Mouse (Mus musculus) Patski (cell line): ENCODE measurements around the gene Tma16. TPM values are rescaled to one million over a fixed set of nuclear protein-coding genes. Genes with fewer than 3 reads are reported as not detected.

ENCODE experiments used
- ATAC-seq: fragments of 100-300 bp; one replicate; pipeline ENCODE4 v1.8.0; 2021
- CTCF ChIA-PET: fragments of 350-600 bp; sonication (Branson Sonifier 250); formaldehyde crosslinking; loops from one replicate; lab custom pipeline; 2022; ENCODE audit warnings: inconsistent platforms; lab: Charles Lee
- POLR2A ChIA-PET: fragments of 350-600 bp; sonication (Branson Sonifier 250); formaldehyde crosslinking; loops from one replicate; lab custom pipeline; 2022; ENCODE audit warnings: antibody characterized with exemption, inconsistent platforms; lab: Charles Lee
- DNase-seq: peaks from one replicate; pipeline ENCODE4 v3.0.0-alpha.2; 2011; ENCODE audit warnings: low read depth, low spot score
- H3K27me3 ChIP-seq: fragments of 371-371 bp; one replicate; pipeline ENCODE4 v1.5.1; 2021
- CTCF ChIP-seq: fragments of 100-300 bp; IDR thresholded peaks from one replicate; pipeline ENCODE4 v1.5.1; 2021
- in situ Hi-C: fragments of 300-500 bp; cut with MboI; formaldehyde crosslinking; loops from 3 replicates; pipeline ENCODE4 v1.11.1; 2018; ENCODE audit warnings: low pct_unique_long_range_greater_than_20kb, mixed read lengths
- polyA plus RNA-seq: library from polyadenylated mRNA; unstranded; gene quantifications from one replicate; pipeline ENCODE4 v1.2.3, GENCODE M21; 2021

Gene Tma16
- 10.9 TPM for polyA plus RNA-seq

DNA sequence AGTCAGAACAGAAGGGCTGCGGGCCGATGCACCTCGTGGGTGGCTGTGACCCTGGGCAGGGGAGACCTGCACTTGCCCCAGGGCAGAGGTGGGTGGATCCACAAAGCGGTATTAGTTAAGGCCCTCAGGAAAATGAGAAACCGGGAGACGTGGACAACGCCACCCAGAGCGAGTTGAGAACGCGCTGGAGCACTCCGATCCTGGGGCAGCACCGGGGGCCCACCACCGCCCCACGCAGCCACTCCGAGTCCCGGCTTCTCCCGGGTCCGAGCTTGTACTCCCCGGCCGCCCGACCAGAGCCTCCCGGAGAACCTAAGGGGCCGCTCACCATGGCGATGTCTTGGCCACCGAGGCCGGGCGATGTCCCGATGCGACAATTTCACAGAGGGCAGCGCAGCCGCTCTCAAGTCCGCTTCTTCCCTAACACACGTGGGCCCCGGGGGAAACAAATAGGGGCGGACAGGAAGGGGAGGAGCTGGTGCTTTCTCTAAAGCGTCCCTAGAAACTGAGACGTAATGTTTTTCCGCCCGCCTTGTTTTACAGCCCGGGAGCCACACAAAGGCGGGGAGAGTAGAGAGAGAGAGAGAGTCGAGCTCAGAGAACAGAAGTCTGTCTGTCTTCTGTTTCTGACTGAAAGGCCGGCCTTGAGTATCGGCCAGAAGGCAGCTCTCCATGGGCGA lies at the start of gene Tma16:
Gene Tma16 (minus strand): TSS at position 447 of the 680 bp plus-strand sequence.
- no peak for TF ChIP-seq CTCF
- in situ Hi-C loops = loop anchor here (25.0 kb wide), 1 partner anchor 1749 kb away; the partner anchor contains the start of gene Msmo1
- peaks cover 8% of the 10 kb centered on the region for H3K27me3 ChIP-seq
- CTCF ChIA-PET = interaction anchor here (1.1 to 4.3 kb wide), 3 partner anchors 9 to 15 kb away, joined by 3 to 13 read pairs (median 6); no protein-coding TSS in a partner anchor
- POLR2A ChIA-PET = no interaction called here
- peak; percentile 37 for DNase-seq
- ATAC-seq = peak; percentile 93

DNA sequence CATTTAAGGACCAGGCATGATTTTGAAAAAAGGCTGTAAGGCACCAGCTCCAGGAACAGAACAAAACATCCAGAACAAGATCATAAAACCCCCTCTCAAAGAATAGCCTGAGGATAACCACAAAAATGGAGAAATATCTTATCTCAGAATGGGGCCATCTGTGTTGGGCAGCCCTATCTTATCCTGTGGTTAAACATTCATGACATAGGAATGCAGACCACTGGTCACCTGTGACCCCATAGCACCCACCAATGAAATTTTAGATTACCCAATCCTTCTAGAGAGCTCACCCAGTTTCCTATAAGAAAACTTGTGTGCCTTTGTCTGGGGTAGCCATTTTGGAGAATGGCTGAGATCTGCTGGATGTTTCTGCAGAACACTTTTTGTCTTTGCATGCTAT lies 34.2 kb upstream of the Tma16 start:
- ChIA-PET CTCF (no interaction called here), POLR2A (no interaction called here)
- DNase-seq (no peak), ATAC-seq (no peak)
- in situ Hi-C loops = no loop called here
- peaks cover 26% of the 10 kb centered on the region for H3K27me3 ChIP-seq
- no peak for TF ChIP-seq CTCF

DNA sequence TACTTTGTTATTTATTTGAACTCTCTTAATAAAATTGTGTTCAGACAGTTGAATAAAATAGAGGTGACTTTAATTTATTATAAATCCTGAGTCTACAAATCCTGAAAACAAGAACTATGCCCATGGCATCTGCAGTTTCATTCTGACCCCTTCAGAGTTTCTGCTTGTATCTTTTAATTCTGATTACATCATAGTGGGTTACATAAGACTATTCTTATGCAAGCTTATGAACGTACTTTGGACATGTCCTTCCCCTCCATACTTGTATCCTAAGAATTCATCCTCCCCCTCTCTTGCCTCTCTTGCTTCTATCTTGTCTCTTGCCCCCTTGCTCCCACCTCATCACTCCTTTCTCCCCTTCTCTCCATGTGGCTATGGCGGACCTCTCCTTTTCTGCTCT lies 32.8 kb upstream of the Tma16 start:
- ChIA-PET CTCF (no interaction called here), POLR2A (no interaction called here)
- TF ChIP-seq CTCF = no peak
- ATAC-seq = no peak
- in situ Hi-C loops = no loop called here
- no peak for DNase-seq
- peaks cover 34% of the 10 kb centered on the region for H3K27me3 ChIP-seq

DNA sequence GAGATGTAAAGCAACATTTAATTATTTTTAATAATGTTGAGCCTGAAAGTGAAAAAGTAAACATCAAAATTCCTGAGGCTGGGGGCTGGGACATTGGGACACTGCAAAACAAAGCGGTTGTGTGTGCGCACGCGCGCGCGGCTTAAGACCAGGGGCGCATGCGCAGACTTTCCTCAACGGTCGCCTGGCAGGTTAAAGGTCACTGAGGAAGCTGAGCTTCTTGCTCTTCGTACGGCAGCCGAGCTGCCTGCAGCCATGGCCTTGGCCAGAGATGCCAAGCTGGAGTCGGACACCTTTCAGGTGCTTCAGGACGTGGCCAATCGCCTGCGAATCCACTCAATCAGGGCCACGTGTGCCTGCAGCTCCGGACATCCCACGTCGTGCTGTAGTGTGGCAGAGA lies 25.2 kb upstream of the Tma16 start, which contains the start of gene Tktl2:
Gene Tktl2 (plus strand): TSS at position 220 of the 400 bp plus-strand sequence.
- in situ Hi-C loops = no loop called here
- ATAC-seq = no peak
- CTCF ChIA-PET = no interaction called here
- TF ChIP-seq CTCF = no peak
- DNase-seq = no peak
- peaks cover 31% of the 10 kb centered on the region for H3K27me3 ChIP-seq
- POLR2A ChIA-PET = no interaction called here

DNA sequence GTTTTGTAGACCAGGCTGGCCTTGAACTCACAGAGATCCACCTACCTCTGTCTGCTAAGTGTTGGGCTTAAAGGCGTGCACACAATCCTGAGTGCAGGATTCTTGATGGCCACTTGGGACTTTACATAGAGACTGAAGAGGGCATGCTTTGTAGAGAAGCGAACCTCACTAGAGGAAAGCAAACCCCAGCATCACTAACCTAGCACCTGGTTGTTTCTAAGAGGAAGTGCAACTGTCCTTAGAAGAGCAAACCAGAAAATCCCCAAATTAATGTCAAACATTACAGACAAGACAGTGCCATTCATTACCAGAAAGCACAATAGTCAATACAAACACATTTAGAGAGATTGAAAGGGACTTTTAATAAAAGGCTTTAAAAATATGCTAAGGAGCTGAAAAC lies 17.1 kb upstream of the Tma16 start:
- no peak for ATAC-seq
- in situ Hi-C loops = loop anchor here (5.0 kb wide), 1 partner anchor 904 kb away; no protein-coding TSS in a partner anchor
- peaks cover 31% of the 10 kb centered on the region for H3K27me3 ChIP-seq
- TF ChIP-seq CTCF = no peak
- DNase-seq = no peak
- ChIA-PET POLR2A (no interaction called here), CTCF (no interaction called here)

DNA sequence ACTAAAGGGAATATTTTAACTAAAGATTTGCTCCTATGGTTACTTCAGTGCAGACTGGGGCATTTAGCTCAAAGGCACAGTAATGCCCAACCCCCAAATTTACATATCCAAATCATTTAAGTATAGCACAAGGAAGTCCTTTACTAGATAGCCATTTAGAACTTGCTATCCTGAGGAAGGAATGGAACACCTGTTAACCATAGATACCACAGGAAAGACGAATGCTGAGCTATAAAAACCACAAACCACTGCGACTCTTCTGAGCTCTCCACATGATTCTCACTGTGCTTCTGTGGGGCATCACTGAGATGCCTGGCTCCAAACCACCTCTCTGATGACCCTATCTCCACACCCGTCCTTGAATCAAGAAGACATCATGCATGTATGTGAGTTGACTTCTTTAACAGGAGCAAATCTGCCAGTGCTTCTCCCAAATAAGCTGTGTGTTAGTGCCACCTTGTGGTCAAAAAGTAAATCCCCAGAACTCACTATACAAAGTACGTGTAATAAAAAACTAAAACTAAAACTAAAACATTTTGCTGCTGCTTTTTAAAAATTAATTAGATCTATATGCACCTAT lies 10.8 kb upstream of the Tma16 start:
- ATAC-seq (peak; percentile 71), DNase-seq (no peak)
- in situ Hi-C loops = loop anchor here (5.0 to 25.0 kb wide), 2 partner anchors 50 to 1760 kb away; partner anchors contain the start of gene Msmo1
- H3K27me3 ChIP-seq = peaks cover 21% of the 10 kb centered on the region
- ChIA-PET CTCF (interaction anchor here (0.6 to 3.7 kb wide), 12 partner anchors 10 to 1473 kb away, joined by 3 to 24 read pairs (median 4); partner anchors contain the start of gene Tma16), POLR2A (no interaction called here)
- peak; percentile 67 for TF ChIP-seq CTCF

DNA sequence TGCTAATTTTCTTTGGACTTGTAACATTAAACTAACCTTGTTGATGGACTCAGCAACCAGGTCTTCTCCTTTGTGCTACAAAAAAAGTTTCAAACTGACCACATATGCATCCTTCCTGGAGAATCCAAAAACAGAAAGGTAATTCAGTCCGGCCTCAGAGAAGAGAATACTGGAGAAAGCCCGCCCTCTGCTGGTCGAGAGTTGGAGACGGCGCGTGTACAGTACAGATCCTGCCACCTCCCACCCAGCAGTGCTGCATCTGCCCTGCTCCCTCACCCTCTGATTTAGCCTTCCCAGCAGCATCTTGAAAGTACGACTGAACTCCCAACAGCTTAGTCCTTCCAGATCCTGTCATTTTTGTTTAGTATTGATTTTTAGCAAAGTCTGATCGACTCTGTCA lies 9.4 kb upstream of the Tma16 start:
- ChIA-PET CTCF (interaction anchor here (1.0 to 3.7 kb wide), 6 partner anchors 10 to 52 kb away, joined by 3 to 11 read pairs (median 5); partner anchors contain the start of gene Tma16), POLR2A (no interaction called here)
- in situ Hi-C loops = loop anchor here (5.0 to 25.0 kb wide), 2 partner anchors 48 to 1758 kb away; partner anchors contain the start of gene Msmo1
- DNase-seq (no peak), ATAC-seq (peak; percentile 82)
- TF ChIP-seq CTCF = peak; percentile 76
- H3K27me3 ChIP-seq = peaks cover 12% of the 10 kb centered on the region

DNA sequence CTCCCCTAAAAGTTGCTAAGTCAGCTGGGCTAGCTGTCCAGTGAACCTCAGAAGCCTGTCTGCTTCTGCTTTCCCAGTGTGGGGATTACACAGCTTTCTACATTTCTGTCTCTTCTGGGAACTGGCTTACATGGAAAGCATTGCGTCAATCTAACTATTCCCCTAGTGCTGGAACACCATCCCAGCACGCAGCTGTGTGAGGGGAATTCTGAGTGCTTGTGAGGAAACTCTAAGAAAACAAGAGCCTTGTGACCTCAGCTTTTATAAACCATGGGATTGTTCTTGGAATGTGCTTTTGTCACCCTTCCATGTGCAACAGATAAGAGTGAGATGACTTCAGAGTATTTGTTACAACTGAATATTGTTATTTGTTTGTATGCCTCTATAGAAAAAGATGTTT lies 8.2 kb upstream of the Tma16 start:
- in situ Hi-C loops = loop anchor here (25.0 kb wide), 1 partner anchor 1757 kb away; the partner anchor contains the start of gene Msmo1
- H3K27me3 ChIP-seq = peaks cover 11% of the 10 kb centered on the region
- CTCF ChIA-PET = interaction anchor here (1.2 to 3.7 kb wide), 3 partner anchors 9 to 51 kb away, joined by 3 to 11 read pairs (median 6); partner anchors contain the start of gene Tma16
- ATAC-seq = no peak
- no peak for DNase-seq
- TF ChIP-seq CTCF = no peak
- POLR2A ChIA-PET = interaction anchor here (0.6 to 0.7 kb wide), 2 partner anchors 15 to 1387 kb away, joined by 4 read pairs; no protein-coding TSS in a partner anchor

DNA sequence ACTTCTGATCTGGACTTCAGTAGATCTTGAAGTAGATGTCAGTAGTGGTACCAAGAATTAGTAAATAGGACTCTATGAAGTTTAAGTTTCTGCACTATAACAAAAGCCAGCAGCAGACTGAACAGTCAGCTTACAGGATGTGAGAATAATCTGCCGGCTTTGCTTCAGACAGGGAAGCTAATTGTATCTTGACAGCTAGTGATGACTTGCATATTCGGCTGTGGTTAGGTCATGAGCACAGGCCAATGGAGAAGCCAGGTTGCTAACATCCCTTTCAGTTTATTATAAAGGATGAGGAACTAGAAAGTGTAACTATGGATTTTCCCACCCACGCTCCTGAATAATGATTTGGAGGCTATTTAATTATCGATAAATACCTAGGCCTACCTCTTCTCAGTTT lies 4.3 kb upstream of the Tma16 start:
- POLR2A ChIA-PET = no interaction called here
- H3K27me3 ChIP-seq = peaks cover 8% of the 10 kb centered on the region
- CTCF ChIA-PET = no interaction called here
- in situ Hi-C loops = loop anchor here (25.0 kb wide), 1 partner anchor 1753 kb away; the partner anchor contains the start of gene Msmo1
- no peak for TF ChIP-seq CTCF
- ATAC-seq (no peak), DNase-seq (no peak)

DNA sequence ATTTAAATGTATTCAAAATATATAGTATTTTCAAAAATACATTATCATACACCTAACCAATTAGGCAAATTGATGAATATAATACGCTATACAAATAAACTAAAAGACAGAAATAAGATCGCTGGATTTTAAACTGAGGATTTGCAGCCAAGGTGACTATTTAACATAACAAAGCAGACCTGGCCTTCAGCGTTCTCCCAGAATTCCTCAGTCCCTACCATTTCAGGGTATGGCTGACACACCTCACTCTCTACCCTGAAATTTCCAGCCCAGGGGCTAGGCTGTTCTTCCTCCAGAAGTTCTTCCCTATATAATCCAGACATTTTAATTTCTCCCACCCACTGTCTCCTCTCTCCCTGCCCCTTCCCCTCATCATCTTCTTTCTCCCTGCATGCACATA lies 2.2 kb upstream of the Tma16 start:
- ATAC-seq (no peak), DNase-seq (no peak)
- no peak for TF ChIP-seq CTCF
- in situ Hi-C loops = loop anchor here (25.0 kb wide), 1 partner anchor 1751 kb away; the partner anchor contains the start of gene Msmo1
- ChIA-PET POLR2A (no interaction called here), CTCF (no interaction called here)
- peaks cover 8% of the 10 kb centered on the region for H3K27me3 ChIP-seq
